Mouse (Mus musculus) heart, postnatal 14 days (tissue): Measurements from ENCODE around the gene Osgin1. TPM values are rescaled to one million over a fixed set of nuclear protein-coding genes. Genes with fewer than 3 reads are reported as not detected.

Experiments used
- total RNA-seq, 2 experiments: library from RNA; stranded (reverse); gene quantifications; 2 replicates each; pipeline ENCODE4 v1.2.3; 2021

Osgin1 gene
- total RNA-seq, 2 experiments from 2014 or later = 1.3 to 2.5 TPM

Other genes with a start within 250 kb of the Osgin1 start
- gene Hsbp1, start 89.6 kb upstream of the Osgin1 start, total RNA-seq = 100 to 1,000 TPM; 159 to 166 TPM
- 100 to 1,000 TPM; 102 to 110 TPM for gene Mlycd, start 39.2 kb upstream of the Osgin1 start, total RNA-seq
- not detected for gene Necab2, start 12.6 kb downstream of the Osgin1 start, total RNA-seq
- not detected for gene Slc38a8, start 67.6 kb downstream of the Osgin1 start, total RNA-seq
- gene Mbtps1, start 124.6 kb downstream of the Osgin1 start, total RNA-seq = 10 to 100 TPM; 54.0 to 54.7 TPM
- 10 to 100 TPM; 17.9 to 20.7 TPM for gene Hsdl1, start 141.1 kb downstream of the Osgin1 start, total RNA-seq
- under 1 TPM in 1 of 2 experiments, not detected in 1; 0.12 TPM for gene Dnaaf1, start 141.1 kb downstream of the Osgin1 start, total RNA-seq
- 1 to 10 TPM; 4.0 to 4.2 TPM for gene Taf1c, start 171.1 kb downstream of the Osgin1 start, total RNA-seq
- gene Adad2, start 178.6 kb downstream of the Osgin1 start, total RNA-seq = not detected
- under 1 TPM; 0.10 to 0.33 TPM for gene Kcng4, start 201.6 kb downstream of the Osgin1 start, total RNA-seq
- gene Wfdc1, start 232.2 kb downstream of the Osgin1 start, total RNA-seq = 10 to 100 TPM; 48.2 to 51.1 TPM